Mouse (Mus musculus): ENCODE measurements around the gene Tor1aip1. TPM values are rescaled to one million over a fixed set of nuclear protein-coding genes. Genes with fewer than 3 reads are reported as not detected.
A peak's percentile ranks its signal among the peaks of the same experiment; 100 is the strongest.

Tor1aip1 gene
- polyA plus RNA-seq, 1 experiment from 2014 or later: 37.6 TPM

GRCm38 (mm10) chr1:155987625-155988024, 48.7 kb downstream of the Tor1aip1 start:
- no peak for ATAC-seq (ENCODE audit: low FRiP score, low read depth)
- no peaks in the 10 kb centered on the region for H3K4me1 ChIP-seq
- no peak overlapping the region for H3K9ac ChIP-seq (replicated peaks)
- no peak overlapping the region for H3K4me3 ChIP-seq
- no peaks in the 10 kb centered on the region for H3K9me3 ChIP-seq
- H3K4me2 ChIP-seq (replicated peaks): no peak overlapping the region
- H3K27me3 ChIP-seq: peaks cover 3% of the 10 kb centered on the region; the same call in 1 of the 2 replicates
- no peak overlapping the region for H3K27ac ChIP-seq (replicated peaks)
- no peaks in the 10 kb centered on the region for H3K36me3 ChIP-seq
- WGBS: 67% methylated on average over 2 of the region's 2 CpGs

GRCm38 (mm10) chr1:155974931-155975330, 61.3 kb downstream of the Tor1aip1 start:
- Histone ChIP-seq H3K4me2 (replicated peaks) (no peak overlapping the region), H3K27ac (replicated peaks) (no peak overlapping the region), H3K9ac (replicated peaks) (no peak overlapping the region), H3K36me3 (no peaks in the 10 kb centered on the region), H3K27me3 (no peaks in the 10 kb centered on the region; the same call in 1 of the 2 replicates), H3K4me1 (peaks cover 12% of the 10 kb centered on the region), H3K4me3 (no peak overlapping the region), H3K9me3 (no peaks in the 10 kb centered on the region)
- whole genome bisulfite sequencing: 75% methylated on average over 2 of the region's 2 CpGs
- ATAC-seq (ENCODE audit: low FRiP score, low read depth): no peak

- H3K4me3 ChIP-seq: peak overlapping the region; percentile 77
- H3K36me3 ChIP-seq: no peaks in the 10 kb centered on the region
- H3K9me3 ChIP-seq: no peaks in the 10 kb centered on the region
- H3K27me3 ChIP-seq: no peaks in the 10 kb centered on the region; the same call in 1 of the 2 replicates
- peak; percentile 7; the same call in 1 of the 2 replicates for ATAC-seq (ENCODE audit: low FRiP score, low read depth)
- 8% methylated on average over 19 of the region's 19 CpGs for WGBS
- H3K4me1 ChIP-seq: peaks cover 12% of the 10 kb centered on the region
- peak overlapping the region; percentile 58 for H3K9ac ChIP-seq (replicated peaks)
- peak overlapping the region; percentile 94 for H3K27ac ChIP-seq (replicated peaks)
- H3K4me2 ChIP-seq (replicated peaks): peak overlapping the region; percentile 66
These were observed 62.4 kb downstream of the Tor1aip1 start for GRCm38 (mm10) chr1:155973719-155974379.

- H3K9ac ChIP-seq (replicated peaks): peak within 1 kb of the TSS; percentile 98
- H3K4me3 ChIP-seq: peak within 1 kb of the TSS; percentile 77
- no peaks in the 10 kb centered on the region; the same call in 1 of the 2 replicates for H3K27me3 ChIP-seq
- H3K4me1 ChIP-seq: peaks cover 12% of the 10 kb centered on the region
- H3K36me3 ChIP-seq: no peaks in the 10 kb centered on the region
- peak; percentile 99 for ATAC-seq (ENCODE audit: low FRiP score, low read depth)
- no peaks in the 10 kb centered on the region for H3K9me3 ChIP-seq
- H3K27ac ChIP-seq (replicated peaks): peak within 1 kb of the TSS; percentile 94
- peak within 1 kb of the TSS; percentile 81 for H3K4me2 ChIP-seq (replicated peaks)
- under 1% methylated on average over 50 of the region's 57 CpGs for WGBS
These were observed 63.1 kb downstream of the Tor1aip1 start, which contains the start of gene Cep350 for GRCm38 (mm10) chr1:155973068-155973718. Gene Cep350 (minus strand): TSS chr1:155973255.

GRCm38 (mm10) chr1:155972146-155973067, 63.9 kb downstream of the Tor1aip1 start:
- no peaks in the 10 kb centered on the region for H3K9me3 ChIP-seq
- H3K36me3 ChIP-seq: no peaks in the 10 kb centered on the region
- H3K4me3 ChIP-seq: peak overlapping the region; percentile 77
- WGBS: 2% methylated on average over 47 of the region's 51 CpGs
- peak; percentile 70 for ATAC-seq (ENCODE audit: low FRiP score, low read depth)
- peak overlapping the region; percentile 98 for H3K9ac ChIP-seq (replicated peaks)
- H3K27ac ChIP-seq (replicated peaks): peak overlapping the region; percentile 94
- no peaks in the 10 kb centered on the region; the same call in 1 of the 2 replicates for H3K27me3 ChIP-seq
- peak overlapping the region; percentile 81 for H3K4me2 ChIP-seq (replicated peaks)
- H3K4me1 ChIP-seq: peaks cover 12% of the 10 kb centered on the region

Other genes starting within 250 kb of the Tor1aip1 start
- 18.5 and 19.8 TPM in 2 replicates for gene Qsox1, start 223.6 kb downstream of the Tor1aip1 start, polyA plus RNA-seq (2016; fragmentation: Nextera tagmentation; extraction: Ambion mirVana)
- 12.7 and 16.3 TPM in 2 replicates for gene Cep350, start 63.2 kb downstream of the Tor1aip1 start, polyA plus RNA-seq (2016; fragmentation: Nextera tagmentation; extraction: Ambion mirVana)
- gene Tor1aip2, start 1.1 kb downstream of the Tor1aip1 start, polyA plus RNA-seq (2016; fragmentation: Nextera tagmentation; extraction: Ambion mirVana): 95.0 and 95.6 TPM in 2 replicates
- 14.5 and 14.9 TPM in 2 replicates for gene Fam163a, start 168.5 kb upstream of the Tor1aip1 start, polyA plus RNA-seq (2016; fragmentation: Nextera tagmentation; extraction: Ambion mirVana)